Mouse (Mus musculus) heart, postnatal 4 days (tissue): ENCODE measurements at regions not wholly inside any gene's neighbourhood (a gene's known extent, or its start where the extent isn't known, plus 50 kb on each side); places are given as distances from the start of the nearest gene placed in this dataset.

Source experiments
- DNase-seq: peaks from one replicate; pipeline ENCODE4 v3.0.0; 2021

DNA sequence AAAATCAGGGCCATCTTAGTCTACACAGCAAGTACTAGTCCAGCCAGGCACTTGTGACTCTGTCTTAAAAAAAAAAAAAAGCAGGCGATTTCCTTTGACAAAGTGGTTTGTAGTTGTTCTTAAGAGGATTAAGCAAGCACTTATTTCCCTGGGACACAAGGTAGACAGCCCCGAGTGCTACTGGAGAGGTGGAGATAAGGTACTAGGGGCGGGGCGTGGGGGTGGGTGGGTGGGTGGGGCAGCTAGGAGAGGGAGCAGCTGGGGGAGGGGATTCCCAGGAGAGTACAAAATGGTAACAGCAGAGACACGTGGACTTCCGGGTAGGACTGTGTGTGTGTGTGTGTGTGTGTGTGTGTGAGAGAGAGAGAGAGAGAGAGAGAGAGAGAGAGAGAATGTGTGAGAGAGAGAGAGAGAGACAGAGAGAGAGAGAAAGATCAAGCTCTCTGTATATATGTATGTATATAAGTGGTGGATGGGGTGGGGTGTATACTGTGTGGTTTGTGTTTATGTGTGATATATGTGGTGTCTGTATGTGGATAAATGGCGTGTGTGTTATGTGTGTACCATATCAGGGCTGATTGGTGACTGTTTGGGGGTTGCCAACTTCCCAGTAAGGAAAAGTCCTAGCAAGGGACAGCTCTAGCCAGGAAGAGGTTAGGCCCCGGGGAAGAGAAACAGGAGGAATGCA lies 72.1 kb upstream of the Tle3 start:
- no peak for DNase-seq

DNA sequence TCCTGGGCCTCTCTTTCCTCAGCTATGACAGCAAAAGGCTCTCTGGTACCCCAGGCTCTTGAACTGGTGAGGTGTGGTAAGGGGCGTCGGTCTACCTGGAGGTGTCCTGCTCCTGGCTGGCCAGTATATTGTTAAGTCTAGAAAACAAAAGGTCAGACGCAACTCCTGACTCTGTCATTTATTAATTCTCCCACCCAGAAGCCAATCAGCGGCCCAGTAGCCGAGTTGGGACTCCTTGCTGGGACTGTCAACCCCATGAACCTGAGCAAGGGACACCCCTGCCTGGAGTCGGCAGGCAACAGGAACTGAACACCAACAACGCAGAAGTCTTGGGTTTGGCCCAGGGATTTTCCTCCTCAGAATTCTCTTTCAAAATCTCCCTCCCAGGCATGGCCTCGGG lies 71.1 kb upstream of the Tle3 start:
- no peak for DNase-seq

DNA sequence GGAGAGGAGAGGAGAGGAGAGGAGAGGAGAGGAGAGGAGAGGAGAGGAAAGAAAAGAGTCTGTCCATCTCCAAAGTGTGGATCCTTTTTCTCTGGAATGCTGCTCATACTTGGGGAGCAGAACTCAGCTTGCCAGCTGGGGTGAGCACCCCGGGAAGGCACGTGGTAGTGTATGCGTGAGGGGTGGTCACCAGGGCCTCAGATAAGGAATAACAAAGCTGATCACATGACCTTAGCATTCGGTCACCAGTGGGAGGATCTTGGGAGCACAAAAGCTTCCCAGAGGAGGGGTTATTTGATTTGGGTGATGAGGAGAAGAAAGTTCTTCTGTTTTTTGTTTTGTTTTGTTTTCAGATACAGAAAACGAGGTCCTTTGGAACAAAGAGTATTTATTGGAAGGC lies 69.4 kb upstream of the Tle3 start:
- DNase-seq: no peak

DNA sequence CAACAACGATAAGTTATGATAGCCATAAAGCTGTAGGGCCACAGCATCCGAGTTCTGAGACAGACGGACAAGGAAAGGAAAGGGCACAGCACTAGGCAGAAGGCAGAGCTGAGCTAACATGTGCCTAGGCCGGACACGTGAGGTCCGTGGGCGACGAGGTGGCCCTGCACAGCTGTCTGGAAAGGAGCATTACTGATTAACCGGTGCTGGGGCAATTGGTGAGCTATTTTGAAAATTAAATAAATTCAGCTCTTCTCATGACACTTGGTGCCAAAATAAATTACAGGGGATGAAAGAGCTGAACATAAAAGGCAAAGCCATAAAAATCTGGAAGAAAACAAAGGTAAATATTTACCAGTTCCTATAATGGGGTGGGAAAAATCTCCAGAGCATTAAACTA lies 65.9 kb upstream of the Tle3 start:
- no peak for DNase-seq

DNA sequence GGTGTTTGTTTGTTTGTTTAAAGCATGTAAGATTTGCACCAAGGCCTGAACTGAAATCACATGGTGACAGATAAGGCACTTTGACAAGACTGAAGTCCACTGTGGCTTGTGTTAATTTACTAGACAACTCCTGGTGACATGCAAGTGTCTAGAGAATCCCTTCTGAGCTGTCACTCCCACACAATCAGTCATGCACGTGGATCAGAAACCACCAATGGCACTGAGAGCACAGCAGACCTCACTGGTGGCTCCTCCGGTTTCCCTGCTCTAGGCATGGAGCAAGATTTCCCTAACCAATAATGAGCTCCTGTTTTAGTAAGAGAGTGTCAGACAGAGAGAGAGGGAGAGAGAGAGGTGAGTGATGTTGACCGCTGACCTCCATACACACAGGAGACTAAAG lies 63.1 kb upstream of the Tle3 start:
- no peak for DNase-seq

DNA sequence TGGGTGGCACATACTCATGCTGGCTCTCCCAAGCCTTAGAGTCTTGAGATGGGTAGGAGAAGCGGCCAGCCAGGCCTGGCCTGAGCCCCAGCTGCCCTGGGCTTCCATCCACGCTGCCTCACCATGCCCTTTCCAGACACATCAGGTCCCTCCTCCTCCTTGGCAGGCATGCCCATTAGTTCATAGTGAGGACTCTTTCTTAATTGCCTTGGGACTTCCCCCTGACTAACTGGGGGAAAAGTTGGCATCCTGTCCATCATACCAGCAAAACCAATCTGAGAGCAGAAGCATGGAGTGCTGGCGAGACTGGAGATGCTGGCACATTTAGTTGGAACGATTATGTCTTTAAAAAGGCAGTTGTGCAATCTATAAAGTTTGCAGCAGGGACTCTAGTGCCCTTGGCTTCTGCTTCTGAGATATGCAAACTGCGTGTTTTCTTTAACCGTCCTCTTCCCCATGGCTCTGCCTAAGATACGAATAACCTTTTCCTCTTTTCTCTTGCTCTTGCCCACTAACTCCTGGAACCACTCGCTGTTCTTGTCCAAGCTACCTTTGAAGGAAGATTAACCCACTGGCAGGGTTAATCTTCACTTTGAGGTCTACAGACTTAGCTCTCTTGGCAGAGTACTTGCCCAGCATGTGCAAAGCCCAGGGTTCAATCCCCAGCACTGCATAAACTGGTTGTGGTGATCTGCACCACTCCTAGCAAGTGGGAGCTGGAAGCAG lies 62.2 kb upstream of the Tle3 start:
- no peak for DNase-seq

DNA sequence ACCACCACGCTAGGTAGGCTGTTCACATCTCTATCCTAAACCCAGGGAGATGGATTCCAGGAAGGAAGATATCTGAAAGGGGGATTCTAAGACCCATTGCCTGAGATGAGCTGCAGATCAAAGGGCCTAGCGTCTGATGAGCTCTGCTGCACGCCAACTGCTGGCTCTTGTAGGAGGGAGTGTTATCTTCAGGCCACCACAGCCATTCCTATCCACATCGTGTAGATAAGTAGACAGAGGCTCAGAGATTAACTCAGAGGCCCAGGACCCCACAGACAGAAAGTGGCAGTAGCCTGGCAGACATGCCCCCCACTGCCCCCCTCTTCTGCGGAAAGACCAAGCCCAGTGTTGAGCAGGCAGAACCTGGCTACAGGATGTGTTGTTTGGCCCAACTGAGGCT lies 61.6 kb upstream of the Tle3 start:
- DNase-seq: no peak

DNA sequence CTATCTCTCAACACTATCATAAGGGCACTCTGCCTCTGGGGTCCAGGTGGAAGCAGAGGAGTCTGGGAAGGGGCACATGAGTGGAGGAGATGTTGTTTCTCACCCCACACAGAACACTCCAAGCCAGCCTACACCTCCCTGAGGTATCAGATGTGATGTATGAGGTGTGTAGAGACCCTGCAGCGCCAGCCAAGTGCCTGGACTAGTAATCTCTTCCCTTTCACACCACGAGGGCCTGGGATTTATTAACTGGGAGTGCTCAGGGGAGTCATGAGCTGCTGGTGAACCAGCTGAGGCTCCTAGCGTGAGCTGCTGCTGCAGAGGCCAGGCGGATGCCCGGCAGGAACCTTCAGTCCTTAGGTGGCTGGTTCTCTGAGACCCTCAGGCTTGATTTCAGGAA lies 60.6 kb upstream of the Tle3 start:
- no peak for DNase-seq

DNA sequence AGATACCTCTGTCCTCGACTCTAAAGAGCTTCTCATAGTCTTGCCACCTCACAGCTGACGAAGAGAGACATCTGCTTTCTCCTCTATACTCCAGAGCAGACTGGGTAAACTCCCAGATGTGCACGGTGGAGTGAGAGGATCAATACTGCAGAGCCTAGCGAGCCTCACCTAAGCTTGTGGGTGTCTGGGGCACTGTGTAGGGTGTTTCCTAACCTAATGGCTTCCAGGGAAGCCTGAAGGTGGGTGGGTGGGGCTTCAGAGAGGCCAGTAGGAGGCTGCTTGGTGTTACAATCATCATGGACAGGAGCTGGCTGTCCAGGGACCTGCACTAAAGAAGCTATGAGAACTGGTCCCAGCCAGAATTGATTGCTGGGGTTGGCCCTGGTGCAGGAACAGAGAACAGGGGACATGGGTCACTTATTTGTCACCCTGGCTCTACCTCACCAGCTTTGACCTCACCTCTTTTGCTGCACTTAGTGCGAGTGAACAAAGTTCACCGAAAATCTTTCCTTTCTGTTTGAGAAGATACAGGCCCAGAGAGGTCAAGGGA lies 57.5 kb upstream of the Tle3 start:
- no peak for DNase-seq

DNA sequence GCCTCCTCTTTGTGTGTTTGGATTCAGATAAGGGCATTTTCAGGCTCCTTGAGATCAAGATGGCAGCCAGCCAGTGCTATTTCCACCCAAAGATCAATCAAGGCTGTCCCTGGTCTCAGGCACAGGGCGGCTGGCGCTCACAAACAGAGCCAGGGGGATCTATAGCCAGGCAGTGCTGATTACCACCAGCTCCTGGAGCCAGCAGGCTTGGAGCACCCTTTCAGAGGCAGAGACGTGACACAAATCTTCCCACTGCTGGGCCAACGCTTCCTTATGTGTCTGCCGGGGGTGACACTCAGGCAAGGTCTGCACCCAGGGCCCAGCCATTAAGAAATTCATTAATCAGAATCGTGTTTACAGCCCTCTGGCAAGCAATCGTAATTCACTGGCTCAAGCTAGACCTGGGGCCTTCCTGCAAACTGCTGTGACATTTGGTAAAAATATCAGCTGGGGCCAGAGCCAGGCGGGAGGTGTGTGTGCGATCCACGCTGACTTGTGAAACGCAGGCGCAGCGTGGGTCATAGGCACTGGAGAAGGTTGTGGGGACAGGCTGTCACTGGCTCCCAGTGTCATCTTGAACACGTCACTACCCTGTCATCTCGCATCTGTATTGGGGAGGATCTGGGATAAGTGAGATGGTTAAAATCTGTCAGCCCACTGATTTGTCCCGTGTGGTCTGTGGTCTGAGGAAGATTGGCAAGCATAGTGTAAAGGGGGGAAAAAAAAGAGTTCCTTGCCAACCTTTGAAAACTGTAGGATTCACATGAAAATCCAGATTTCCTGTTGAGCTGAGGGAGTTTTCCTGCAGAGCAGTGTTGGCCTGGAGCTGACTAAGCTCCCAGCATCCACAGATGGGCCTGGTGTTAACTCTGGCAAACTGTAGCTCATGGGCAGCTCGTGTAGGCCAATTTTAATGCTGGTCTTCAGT lies 56.5 kb upstream of the Tle3 start:
- DNase-seq: peak; percentile 66

DNA sequence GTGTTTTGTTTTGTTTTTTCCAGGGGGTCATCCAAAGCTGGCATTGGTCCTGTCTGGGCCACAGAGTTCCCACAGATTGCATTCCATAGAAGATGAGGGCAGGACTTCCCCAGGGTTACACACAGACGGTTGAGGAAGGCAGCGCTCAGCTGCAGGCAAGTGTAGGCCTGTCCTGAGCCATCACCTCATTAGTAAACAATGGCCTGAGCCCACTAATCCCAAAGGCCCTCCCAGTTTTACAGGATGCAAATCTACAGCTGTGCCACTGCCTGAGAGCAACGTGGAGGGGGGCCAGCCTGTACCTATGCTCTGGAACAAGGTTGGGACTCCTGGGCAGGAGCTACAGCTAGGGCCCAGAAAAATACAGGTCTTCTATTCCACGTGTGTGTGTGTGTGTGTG lies 55.7 kb upstream of the Tle3 start:
- DNase-seq: no peak

DNA sequence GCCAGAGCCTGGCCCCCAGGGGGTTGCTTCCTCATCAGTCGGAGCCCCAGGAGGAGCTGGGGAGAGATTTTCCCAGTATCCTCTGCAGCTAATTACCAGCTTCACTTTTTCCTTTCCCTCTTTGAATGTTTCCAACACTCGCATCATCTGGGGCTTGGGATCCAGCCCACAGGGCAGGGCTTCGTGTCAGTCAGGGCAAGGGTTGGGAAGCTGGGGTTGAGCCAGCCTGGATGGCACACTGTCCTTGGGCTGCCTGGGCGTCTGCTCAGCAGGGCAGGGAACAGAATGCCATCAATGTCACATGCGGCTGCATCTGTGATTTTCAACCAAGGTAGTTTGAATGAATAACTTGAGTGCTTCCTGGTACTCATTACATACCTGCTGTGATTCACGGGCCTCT lies 52.4 kb upstream of the Tle3 start:
- no peak for DNase-seq

DNA sequence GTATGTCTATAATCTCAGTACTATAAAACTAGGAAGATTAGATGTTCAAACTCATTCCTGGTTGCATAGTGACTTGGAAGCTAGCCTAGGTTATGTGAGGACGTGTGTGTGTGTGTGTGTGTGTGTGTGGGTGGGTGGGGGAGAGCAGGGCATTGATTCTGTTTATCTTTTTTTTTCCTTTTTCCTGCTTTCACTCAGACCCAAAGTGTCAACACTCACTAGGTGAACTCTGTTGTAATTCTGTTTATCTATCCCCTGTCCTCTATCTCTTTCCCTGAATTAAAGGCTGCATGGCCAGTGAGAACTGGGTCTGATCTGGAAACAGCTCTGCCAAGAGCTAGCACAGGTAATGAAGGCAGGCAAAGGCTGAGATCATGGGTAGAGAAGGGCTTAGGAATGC lies 50.9 kb upstream of the Tle3 start:
- DNase-seq: no peak

DNA sequence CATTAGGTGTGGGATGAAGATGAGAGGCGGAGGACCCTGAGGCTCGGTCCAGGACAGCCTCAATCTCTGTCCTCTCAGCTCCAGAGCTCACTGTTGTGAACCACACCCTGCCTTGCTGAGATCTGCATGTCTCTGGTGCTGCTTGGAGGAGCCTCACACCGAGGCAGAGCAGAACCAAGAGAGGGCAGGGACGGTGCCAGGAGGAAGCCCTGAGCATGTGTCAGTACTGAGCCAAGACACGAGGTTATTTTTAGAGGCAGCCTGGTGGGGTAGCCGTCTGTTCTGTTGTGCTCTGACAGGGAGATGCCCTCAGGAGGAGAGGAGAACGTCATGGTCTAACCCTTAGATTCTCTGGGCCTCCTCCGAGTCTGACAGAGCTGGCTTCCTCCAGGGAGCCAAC lies 50.3 kb upstream of the Tle3 start:
- DNase-seq: no peak

DNA sequence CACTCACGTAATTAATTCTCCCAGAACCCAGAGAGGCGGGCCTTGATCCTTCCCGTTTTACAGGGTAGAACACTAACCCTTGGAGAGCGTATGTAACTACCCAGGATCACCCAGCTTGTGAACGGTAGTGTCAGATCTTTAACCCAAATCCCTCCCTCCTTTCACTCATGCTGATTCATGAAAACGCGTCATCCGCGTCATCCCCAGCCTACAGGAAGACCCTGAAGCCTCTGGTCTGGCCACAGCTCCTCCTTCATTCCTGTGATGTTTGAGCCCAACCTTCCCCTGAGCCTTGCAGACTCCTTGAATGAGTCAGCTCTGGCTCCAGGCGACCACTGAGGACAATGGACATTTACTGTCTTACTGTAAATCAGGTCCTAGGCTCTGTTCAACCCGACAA lies 49.8 kb upstream of the Tle3 start:
- DNase-seq: no peak
